Mouse (Mus musculus): ENCODE measurements around the gene Rho. TPM values are rescaled to one million over a fixed set of nuclear protein-coding genes. Genes with fewer than 3 reads are reported as not detected.

Rho gene
- total and polyA plus RNA-seq, 2 experiments from 2014 or later, result 0.08 to 0.37 TPM

DNA sequence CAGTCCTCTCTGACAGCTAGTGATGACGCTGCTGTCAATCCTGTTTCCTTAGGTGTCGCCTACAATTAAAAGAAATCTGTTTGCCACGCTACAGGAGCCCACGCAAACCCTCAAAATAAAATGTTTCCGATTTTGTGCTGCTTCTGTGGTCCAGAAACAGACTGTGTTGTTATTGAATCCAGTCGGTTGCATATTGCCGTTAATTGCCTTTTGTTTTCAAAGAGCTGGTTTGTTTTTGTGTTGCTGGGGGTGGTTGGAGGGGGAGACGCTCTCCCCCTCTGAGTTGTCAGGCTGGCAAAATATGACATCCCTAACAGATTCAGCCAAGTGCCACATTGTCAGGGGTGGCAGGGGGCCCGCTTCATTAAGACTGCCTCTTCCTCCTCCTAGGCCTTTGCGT, 18.1 kb upstream of the Rho start:
- peaks cover 21% of the 10 kb centered on the region for H3K4me1 ChIP-seq (ENCODE audit: insufficient read depth, low read length)
- no peak overlapping the region for H3K4me3 ChIP-seq (ENCODE audit: low read length)
- ATAC-seq (no peak), DNase-seq (ENCODE audit: low spot score) (no peak)
- H3K27ac ChIP-seq, result peak overlapping the region; percentile 76; the same call in 1 of the 2 replicates
- 75% methylated on average over 10 of the region's 10 CpGs for WGBS
- H3K9me3 ChIP-seq (ENCODE audit: low read length), result no peaks in the 10 kb centered on the region
- 0 out of 2 replicates have a peak, but pooled peaks cover 3% of the 10 kb centered on the region for H3K36me3 ChIP-seq (ENCODE audit: insufficient read depth, low read length)
- no peak overlapping the region for H3K9ac ChIP-seq (replicated peaks; ENCODE audit: low read length)
- H3K4me2 ChIP-seq (ENCODE audit: low read depth, low read length), result no peak overlapping the region
- no peak for TF ChIP-seq CTCF (IDR thresholded peaks at IDR 0.05; ENCODE audit: low read depth)
- H3K27me3 ChIP-seq (ENCODE audit: insufficient read depth, low read length), result no peaks in the 10 kb centered on the region

- TF ChIP-seq CTCF (IDR thresholded peaks at IDR 0.05; ENCODE audit: low read depth), result no peak
- Histone ChIP-seq H3K9me3 (ENCODE audit: low read length) (no peaks in the 10 kb centered on the region), H3K4me1 (ENCODE audit: insufficient read depth, low read length) (peaks cover 21% of the 10 kb centered on the region), H3K9ac (replicated peaks; ENCODE audit: low read length) (no peak overlapping the region; the same call in 1 of the 2 replicates), H3K36me3 (ENCODE audit: insufficient read depth, low read length) (0 out of 2 replicates have a peak, but pooled peaks cover 3% of the 10 kb centered on the region), H3K4me2 (ENCODE audit: low read depth, low read length) (no peak overlapping the region), H3K27me3 (ENCODE audit: insufficient read depth, low read length) (no peaks in the 10 kb centered on the region), H3K4me3 (ENCODE audit: low read length) (no peak overlapping the region), H3K27ac (peak overlapping the region; percentile 76)
- ATAC-seq, result peak; percentile 43
- WGBS, result 41% methylated on average over 15 of the region's 15 CpGs
- DNase-seq (ENCODE audit: low spot score), result peak; percentile 64
Measured at GRCm38 (mm10) chr6:115914511-115915202, 16.9 kb upstream of the Rho start.

GRCm38 (mm10) chr6:115915601-115916445, 15.7 kb upstream of the Rho start:
- H3K4me2 ChIP-seq (ENCODE audit: low read depth, low read length), result no peak overlapping the region
- no peak for TF ChIP-seq CTCF (IDR thresholded peaks at IDR 0.05; ENCODE audit: low read depth)
- DNase-seq (ENCODE audit: low spot score) (no peak), ATAC-seq (no peak; the same call in 1 of the 2 replicates)
- no peaks in the 10 kb centered on the region for H3K27me3 ChIP-seq (ENCODE audit: insufficient read depth, low read length)
- H3K36me3 ChIP-seq (ENCODE audit: insufficient read depth, low read length), result 0 out of 2 replicates have a peak, but pooled peaks cover under 1% of the 10 kb centered on the region
- no peak overlapping the region for H3K4me3 ChIP-seq (ENCODE audit: low read length)
- peak overlapping the region; percentile 76 for H3K27ac ChIP-seq
- H3K4me1 ChIP-seq (ENCODE audit: insufficient read depth, low read length), result peaks cover 17% of the 10 kb centered on the region
- H3K9ac ChIP-seq (replicated peaks; ENCODE audit: low read length), result no peak overlapping the region
- no peaks in the 10 kb centered on the region for H3K9me3 ChIP-seq (ENCODE audit: low read length)
- WGBS, result 67% methylated on average over 17 of the region's 17 CpGs

DNA sequence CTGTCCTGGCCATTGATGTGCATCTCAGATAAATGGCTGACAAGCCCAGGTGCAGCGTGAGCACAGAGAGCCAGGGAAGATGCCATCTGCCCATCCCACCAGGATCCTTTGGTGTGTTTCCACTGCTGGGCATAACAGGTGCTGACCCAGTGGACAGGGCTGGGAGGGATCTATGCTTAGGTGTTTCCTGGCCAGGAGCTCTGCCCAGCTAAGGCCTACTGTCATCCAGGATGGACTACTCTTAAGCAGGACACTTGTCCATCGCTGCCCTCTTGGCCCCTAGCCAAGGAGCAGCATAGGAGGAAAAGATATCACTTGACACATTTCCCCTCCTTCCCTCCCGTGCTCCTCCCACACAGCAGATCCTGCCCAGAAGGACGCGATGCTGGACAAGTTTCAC, 14.9 kb upstream of the Rho start:
- Histone ChIP-seq H3K4me3 (ENCODE audit: low read length) (no peak overlapping the region), H3K9ac (replicated peaks; ENCODE audit: low read length) (no peak overlapping the region), H3K4me2 (ENCODE audit: low read depth, low read length) (no peak overlapping the region), H3K36me3 (ENCODE audit: insufficient read depth, low read length) (no peaks in the 10 kb centered on the region), H3K9me3 (ENCODE audit: low read length) (no peaks in the 10 kb centered on the region), H3K27ac (peak overlapping the region; percentile 76; the same call in 1 of the 2 replicates), H3K4me1 (ENCODE audit: insufficient read depth, low read length) (peaks cover 17% of the 10 kb centered on the region), H3K27me3 (ENCODE audit: insufficient read depth, low read length) (no peaks in the 10 kb centered on the region)
- no peak for ATAC-seq
- no peak for DNase-seq (ENCODE audit: low spot score)
- 73% methylated on average over 5 of the region's 5 CpGs for WGBS
- no peak for TF ChIP-seq CTCF (IDR thresholded peaks at IDR 0.05; ENCODE audit: low read depth)

DNA sequence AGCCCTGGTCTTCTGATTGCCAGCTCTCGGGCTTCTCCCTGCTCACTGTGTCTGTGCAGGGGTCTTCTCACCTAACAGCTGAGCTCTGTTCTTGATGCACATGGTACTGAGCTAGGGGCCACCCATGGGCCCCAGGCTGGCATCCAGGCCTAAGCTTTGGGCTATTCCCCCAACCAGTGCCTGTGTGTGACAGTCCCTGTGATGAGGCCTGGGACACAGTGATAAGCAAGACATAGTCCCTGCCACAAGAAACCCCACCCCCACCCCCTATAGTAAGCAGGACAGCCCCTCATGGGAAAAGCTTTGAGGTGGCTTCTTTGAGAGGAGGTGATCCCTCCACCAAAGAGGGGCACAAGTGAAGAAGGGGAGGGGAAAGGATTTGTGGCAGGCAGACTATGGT, 12.9 kb upstream of the Rho start:
- Histone ChIP-seq H3K4me1 (ENCODE audit: insufficient read depth, low read length) (peaks cover 17% of the 10 kb centered on the region), H3K27ac (no peak overlapping the region), H3K9me3 (ENCODE audit: low read length) (no peaks in the 10 kb centered on the region), H3K9ac (replicated peaks; ENCODE audit: low read length) (no peak overlapping the region), H3K36me3 (ENCODE audit: insufficient read depth, low read length) (no peaks in the 10 kb centered on the region), H3K4me3 (ENCODE audit: low read length) (no peak overlapping the region), H3K27me3 (ENCODE audit: insufficient read depth, low read length) (no peaks in the 10 kb centered on the region), H3K4me2 (ENCODE audit: low read depth, low read length) (no peak overlapping the region)
- ATAC-seq (no peak), DNase-seq (ENCODE audit: low spot score) (no peak)
- TF ChIP-seq CTCF (IDR thresholded peaks at IDR 0.05; ENCODE audit: low read depth), result no peak
- WGBS, result 100% methylated on average over 1 of the region's 1 CpGs

DNA sequence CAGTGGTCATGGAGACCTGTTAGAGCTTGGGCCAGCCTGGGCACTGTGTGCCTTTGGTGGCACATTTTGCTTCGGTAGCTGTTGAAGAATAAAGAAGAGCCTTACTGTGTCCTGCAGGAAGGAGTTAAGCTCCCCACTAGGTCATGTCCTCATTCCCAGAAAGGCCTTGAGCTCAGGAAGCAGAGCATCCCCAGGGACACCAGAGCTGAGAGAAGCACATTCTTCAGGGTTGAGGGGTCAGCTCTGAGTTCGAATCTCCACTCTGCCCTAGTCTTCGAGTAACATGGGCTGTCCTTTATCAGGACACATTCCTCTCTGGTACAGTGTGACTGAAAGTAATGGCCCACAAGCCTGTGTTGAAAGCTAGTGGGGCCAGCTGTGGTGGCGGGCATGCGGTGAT, 11.7 kb upstream of the Rho start:
- Histone ChIP-seq H3K27ac (no peak overlapping the region), H3K4me2 (ENCODE audit: low read depth, low read length) (no peak overlapping the region), H3K9me3 (ENCODE audit: low read length) (no peaks in the 10 kb centered on the region), H3K36me3 (ENCODE audit: insufficient read depth, low read length) (no peaks in the 10 kb centered on the region), H3K27me3 (ENCODE audit: insufficient read depth, low read length) (no peaks in the 10 kb centered on the region), H3K4me3 (ENCODE audit: low read length) (no peak overlapping the region), H3K9ac (replicated peaks; ENCODE audit: low read length) (no peak overlapping the region), H3K4me1 (ENCODE audit: insufficient read depth, low read length) (peaks cover 16% of the 10 kb centered on the region)
- 92% methylated on average over 5 of the region's 5 CpGs for WGBS
- DNase-seq (ENCODE audit: low spot score) (no peak), ATAC-seq (no peak)
- TF ChIP-seq CTCF (IDR thresholded peaks at IDR 0.05; ENCODE audit: low read depth), result no peak

All from hindbrain, postnatal 0 days (tissue).